Mouse (Mus musculus): Measurements from ENCODE around the gene Usp50. TPM values are rescaled to one million over a fixed set of nuclear protein-coding genes. Genes with fewer than 3 reads are reported as not detected.

The Usp50 gene
- polyA plus RNA-seq, 1 experiment from 2014 or later = 1.8 TPM

GRCm38 (mm10) chr2:126769431-126770181 is 13.7 kb downstream of the Usp50 start:
- H3K4me3 ChIP-seq (ENCODE audit: low read depth, low read length) = no peak overlapping the region
- H3K36me3 ChIP-seq (replicated peaks; ENCODE audit: control insufficient read depth, insufficient read depth, low read depth, low read length) = no peaks in the 10 kb centered on the region
- H3K4me2 ChIP-seq (ENCODE audit: low read depth, low read length) = no peak overlapping the region
- ATAC-seq (replicated peaks; ENCODE audit: insufficient number of reproducible peaks, low FRiP score, low TSS enrichment, low read depth) = no peak
- H3K27ac ChIP-seq (replicated peaks; ENCODE audit: low read depth, low read length) = no peak overlapping the region
- H3K27me3 ChIP-seq (ENCODE audit: control insufficient read depth, insufficient read depth, low read length) = no peaks in the 10 kb centered on the region
- no peaks in the 10 kb centered on the region for H3K4me1 ChIP-seq (ENCODE audit: control insufficient read depth, insufficient read depth, low read length)
- no peak for DNase-seq (ENCODE audit: low spot score)
- H3K9me3 ChIP-seq (replicated peaks; ENCODE audit: control insufficient read depth, low read length) = no peaks in the 10 kb centered on the region
- H3K9ac ChIP-seq (replicated peaks; ENCODE audit: low read length) = no peak overlapping the region
- WGBS = 74% methylated on average over 19 of the region's 19 CpGs

- Histone ChIP-seq H3K27ac (replicated peaks; ENCODE audit: low read depth, low read length) (no peak overlapping the region), H3K4me1 (ENCODE audit: control insufficient read depth, insufficient read depth, low read length) (no peaks in the 10 kb centered on the region), H3K9ac (replicated peaks; ENCODE audit: low read length) (no peak overlapping the region), H3K9me3 (replicated peaks; ENCODE audit: control insufficient read depth, low read length) (no peaks in the 10 kb centered on the region), H3K27me3 (ENCODE audit: control insufficient read depth, insufficient read depth, low read length) (no peaks in the 10 kb centered on the region), H3K4me3 (ENCODE audit: low read depth, low read length) (no peak overlapping the region), H3K36me3 (replicated peaks; ENCODE audit: control insufficient read depth, insufficient read depth, low read depth, low read length) (no peaks in the 10 kb centered on the region), H3K4me2 (ENCODE audit: low read depth, low read length) (no peak overlapping the region)
- ATAC-seq (replicated peaks; ENCODE audit: insufficient number of reproducible peaks, low FRiP score, low TSS enrichment, low read depth) (no peak), DNase-seq (ENCODE audit: low spot score) (no peak)
- WGBS = 72% methylated on average over 4 of the region's 4 CpGs
These were observed 15.1 kb downstream of the Usp50 start for GRCm38 (mm10) chr2:126768194-126768593.

GRCm38 (mm10) chr2:126767599-126767998 is 15.7 kb downstream of the Usp50 start:
- H3K4me3 ChIP-seq (ENCODE audit: low read depth, low read length) = no peak overlapping the region
- no peak overlapping the region for H3K27ac ChIP-seq (replicated peaks; ENCODE audit: low read depth, low read length)
- H3K27me3 ChIP-seq (ENCODE audit: control insufficient read depth, insufficient read depth, low read length) = no peaks in the 10 kb centered on the region
- no peak overlapping the region for H3K4me2 ChIP-seq (ENCODE audit: low read depth, low read length)
- H3K4me1 ChIP-seq (ENCODE audit: control insufficient read depth, insufficient read depth, low read length) = no peaks in the 10 kb centered on the region
- no peak for DNase-seq (ENCODE audit: low spot score)
- ATAC-seq (replicated peaks; ENCODE audit: insufficient number of reproducible peaks, low FRiP score, low TSS enrichment, low read depth) = no peak
- 98% methylated on average over 3 of the region's 3 CpGs for WGBS
- no peak overlapping the region for H3K9ac ChIP-seq (replicated peaks; ENCODE audit: low read length)
- H3K9me3 ChIP-seq (replicated peaks; ENCODE audit: control insufficient read depth, low read length) = no peaks in the 10 kb centered on the region
- H3K36me3 ChIP-seq (replicated peaks; ENCODE audit: control insufficient read depth, insufficient read depth, low read depth, low read length) = no peaks in the 10 kb centered on the region

GRCm38 (mm10) chr2:126765867-126766582 is 17.2 kb downstream of the Usp50 start:
- Histone ChIP-seq H3K4me1 (ENCODE audit: control insufficient read depth, insufficient read depth, low read length) (no peaks in the 10 kb centered on the region), H3K9me3 (replicated peaks; ENCODE audit: control insufficient read depth, low read length) (no peaks in the 10 kb centered on the region), H3K27ac (replicated peaks; ENCODE audit: low read depth, low read length) (no peak overlapping the region), H3K27me3 (ENCODE audit: control insufficient read depth, insufficient read depth, low read length) (no peaks in the 10 kb centered on the region), H3K36me3 (replicated peaks; ENCODE audit: control insufficient read depth, insufficient read depth, low read depth, low read length) (peaks cover 3% of the 10 kb centered on the region; the same call in 1 of the 2 replicates), H3K4me3 (ENCODE audit: low read depth, low read length) (no peak overlapping the region), H3K4me2 (ENCODE audit: low read depth, low read length) (no peak overlapping the region), H3K9ac (replicated peaks; ENCODE audit: low read length) (no peak overlapping the region)
- 54% methylated on average over 11 of the region's 11 CpGs for WGBS
- ATAC-seq (replicated peaks; ENCODE audit: insufficient number of reproducible peaks, low FRiP score, low TSS enrichment, low read depth) = peak; percentile 48; the same call in 1 of the 2 replicates
- peak; percentile 14 for DNase-seq (ENCODE audit: low spot score)

GRCm38 (mm10) chr2:126759351-126759750 is 23.9 kb downstream of the Usp50 start:
- Histone ChIP-seq H3K27ac (replicated peaks; ENCODE audit: low read depth, low read length) (no peak overlapping the region), H3K36me3 (replicated peaks; ENCODE audit: control insufficient read depth, insufficient read depth, low read depth, low read length) (peaks cover 6% of the 10 kb centered on the region; the same call in 1 of the 2 replicates), H3K9ac (replicated peaks; ENCODE audit: low read length) (no peak overlapping the region), H3K4me2 (ENCODE audit: low read depth, low read length) (no peak overlapping the region), H3K4me1 (ENCODE audit: control insufficient read depth, insufficient read depth, low read length) (no peaks in the 10 kb centered on the region), H3K4me3 (ENCODE audit: low read depth, low read length) (no peak overlapping the region), H3K9me3 (replicated peaks; ENCODE audit: control insufficient read depth, low read length) (no peaks in the 10 kb centered on the region), H3K27me3 (ENCODE audit: control insufficient read depth, insufficient read depth, low read length) (no peaks in the 10 kb centered on the region)
- ATAC-seq (replicated peaks; ENCODE audit: insufficient number of reproducible peaks, low FRiP score, low TSS enrichment, low read depth) = no peak
- no peak for DNase-seq (ENCODE audit: low spot score)
- 88% methylated on average over 7 of the region's 7 CpGs for WGBS

- WGBS = 98% methylated on average over 6 of the region's 6 CpGs
- no peak for ATAC-seq (replicated peaks; ENCODE audit: insufficient number of reproducible peaks, low FRiP score, low TSS enrichment, low read depth)
- Histone ChIP-seq H3K4me3 (ENCODE audit: low read depth, low read length) (no peak overlapping the region), H3K27me3 (ENCODE audit: control insufficient read depth, insufficient read depth, low read length) (no peaks in the 10 kb centered on the region), H3K4me2 (ENCODE audit: low read depth, low read length) (no peak overlapping the region), H3K36me3 (replicated peaks; ENCODE audit: control insufficient read depth, insufficient read depth, low read depth, low read length) (peaks cover 2% of the 10 kb centered on the region), H3K27ac (replicated peaks; ENCODE audit: low read depth, low read length) (no peak overlapping the region), H3K4me1 (ENCODE audit: control insufficient read depth, insufficient read depth, low read length) (no peaks in the 10 kb centered on the region), H3K9me3 (replicated peaks; ENCODE audit: control insufficient read depth, low read length) (no peaks in the 10 kb centered on the region), H3K9ac (replicated peaks; ENCODE audit: low read length) (no peak overlapping the region)
- no peak for DNase-seq (ENCODE audit: low spot score)
These were observed 27.6 kb downstream of the Usp50 start for GRCm38 (mm10) chr2:126755664-126756063.

- no peak overlapping the region for H3K4me3 ChIP-seq (ENCODE audit: low read depth, low read length)
- H3K4me1 ChIP-seq (ENCODE audit: control insufficient read depth, insufficient read depth, low read length) = no peaks in the 10 kb centered on the region
- H3K9ac ChIP-seq (replicated peaks; ENCODE audit: low read length) = no peak overlapping the region
- H3K9me3 ChIP-seq (replicated peaks; ENCODE audit: control insufficient read depth, low read length) = no peaks in the 10 kb centered on the region
- H3K4me2 ChIP-seq (ENCODE audit: low read depth, low read length) = no peak overlapping the region
- H3K27ac ChIP-seq (replicated peaks; ENCODE audit: low read depth, low read length) = no peak overlapping the region
- 89% methylated on average over 5 of the region's 5 CpGs for WGBS
- ATAC-seq (replicated peaks; ENCODE audit: insufficient number of reproducible peaks, low FRiP score, low TSS enrichment, low read depth) (no peak), DNase-seq (ENCODE audit: low spot score) (no peak)
- H3K27me3 ChIP-seq (ENCODE audit: control insufficient read depth, insufficient read depth, low read length) = no peaks in the 10 kb centered on the region
- peaks cover 6% of the 10 kb centered on the region; the same call in 1 of the 2 replicates for H3K36me3 ChIP-seq (replicated peaks; ENCODE audit: control insufficient read depth, insufficient read depth, low read depth, low read length)
These were observed 39.9 kb downstream of the Usp50 start for GRCm38 (mm10) chr2:126743389-126743788.

- WGBS = 98% methylated on average over 2 of the region's 2 CpGs
These were observed 43.0 kb downstream of the Usp50 start for GRCm38 (mm10) chr2:126740314-126740713.

More at GRCm38 (mm10) chr2:126740314-126740713, 43.0 kb downstream of the Usp50 start:
- Histone ChIP-seq H3K9ac (replicated peaks; ENCODE audit: low read length) (no peak overlapping the region), H3K27ac (replicated peaks; ENCODE audit: low read depth, low read length) (no peak overlapping the region), H3K27me3 (ENCODE audit: control insufficient read depth, insufficient read depth, low read length) (no peaks in the 10 kb centered on the region), H3K4me2 (ENCODE audit: low read depth, low read length) (no peak overlapping the region), H3K36me3 (replicated peaks; ENCODE audit: control insufficient read depth, insufficient read depth, low read depth, low read length) (peaks cover 6% of the 10 kb centered on the region; the same call in 1 of the 2 replicates), H3K4me1 (ENCODE audit: control insufficient read depth, insufficient read depth, low read length) (no peaks in the 10 kb centered on the region), H3K4me3 (ENCODE audit: low read depth, low read length) (no peak overlapping the region), H3K9me3 (replicated peaks; ENCODE audit: control insufficient read depth, low read length) (no peaks in the 10 kb centered on the region)
- ATAC-seq (replicated peaks; ENCODE audit: insufficient number of reproducible peaks, low FRiP score, low TSS enrichment, low read depth) = no peak
- DNase-seq (ENCODE audit: low spot score) = no peak
